Mouse (Mus musculus) layer of hippocampus, adult 18-20 months (tissue): Measurements from ENCODE around the gene Tmem74b. TPM values are rescaled to one million over a fixed set of nuclear protein-coding genes. Genes with fewer than 3 reads are reported as not detected.

ENCODE experiments used
- DNase-seq, 2 experiments: peaks; one replicate each; pipeline ENCODE4 v3.0.0; 2022; ENCODE audit warnings: low spot score in 2 of 2
- long read RNA-seq: library from polyadenylated mRNA; stranded (forward); transcript quantifications from one replicate; pipeline ENCODE4 v2.0.0, GENCODE M21; 2021
- total RNA-seq, 2 experiments: library from RNA; stranded (reverse); gene quantifications; 2 replicates each; pipeline ENCODE4 v1.2.3; 2021

Gene Tmem74b
- total RNA-seq = 1 to 10 TPM; 4.5 to 4.6 TPM
- long read RNA-seq, partial matches to known transcripts = 1 of 4 reads
- long read RNA-seq, other reads (novel, unspliced or antisense) = 0 of 4 reads

- no peak for DNase-seq
Measured at GRCm38 (mm10) chr2:151701231-151702145, at the start of gene Tmem74b. Gene Tmem74b, plus strand, starts transcription at chr2:151702008.

DNA sequence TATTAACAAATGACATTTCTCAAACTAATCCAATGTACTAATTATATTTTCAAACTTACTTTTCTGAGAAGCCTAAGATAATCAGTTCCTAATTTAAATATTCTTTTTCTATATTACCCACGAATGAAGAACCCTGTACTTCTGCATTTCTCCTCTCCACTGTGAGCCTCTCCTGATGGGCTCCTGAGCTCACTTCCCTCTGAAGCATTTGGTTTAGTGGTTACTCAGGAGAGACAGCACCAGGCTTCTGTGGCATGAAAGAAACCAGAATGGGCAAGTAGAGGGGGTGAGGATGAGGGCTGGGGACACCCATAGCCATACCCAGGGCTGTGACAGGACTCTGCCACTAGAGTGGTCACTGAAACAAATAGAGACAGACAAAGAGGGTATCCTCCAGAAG is 49.8 kb upstream of the Tmem74b start:
- DNase-seq = no peak

GRCm38 (mm10) chr2:151668433-151668832 is 33.4 kb upstream of the Tmem74b start, which contains the start of gene Rad21l:
Gene Rad21l, minus strand, starts transcription at chr2:151668533.
- DNase-seq = no peak

DNA sequence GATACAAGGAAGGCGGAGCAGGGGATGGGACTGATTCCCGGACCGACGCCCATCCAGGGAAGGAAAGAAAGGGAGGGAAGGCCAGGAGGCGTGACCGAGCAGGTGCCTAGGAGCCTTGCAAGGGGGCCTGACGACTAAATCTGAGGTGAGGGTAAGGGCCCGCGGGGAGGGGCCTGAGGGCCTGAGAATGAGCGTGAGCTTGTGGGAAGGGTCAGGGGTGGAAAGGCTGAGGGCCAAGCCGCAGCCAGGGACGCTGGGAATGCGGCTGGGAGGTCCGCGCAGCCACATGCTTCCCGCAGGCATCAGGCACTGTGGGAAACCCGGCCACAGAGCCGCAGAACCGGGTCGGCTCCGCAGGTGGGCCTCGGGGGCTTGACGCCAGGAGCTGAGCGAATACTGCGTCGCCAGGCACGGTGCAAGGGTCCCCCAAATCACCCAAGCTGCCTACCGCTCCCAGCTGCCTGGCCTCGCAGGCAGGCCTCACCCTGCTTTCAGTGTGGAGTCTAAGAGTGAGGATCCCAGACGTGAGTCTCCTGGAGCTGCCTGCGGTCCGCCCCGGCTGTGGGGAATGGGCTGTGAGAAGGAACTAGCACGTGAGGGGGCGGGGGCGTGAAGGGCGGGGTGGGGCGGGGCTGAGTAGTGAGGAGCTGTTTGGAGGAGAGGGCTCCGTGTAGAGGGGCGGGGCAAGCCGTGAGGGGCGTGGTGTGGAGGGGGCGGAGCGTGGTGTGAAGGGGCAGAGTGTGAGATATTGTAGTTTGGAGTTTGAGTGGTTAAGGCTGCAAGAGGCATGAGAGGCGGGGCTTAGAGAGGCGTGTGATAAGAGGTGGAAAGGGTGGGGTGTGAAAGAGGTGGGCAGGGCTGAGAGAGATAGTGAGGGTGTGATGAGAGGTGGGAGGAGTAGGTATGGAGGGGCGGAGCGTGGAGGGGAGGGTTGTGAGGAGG is 31.5 kb upstream of the Tmem74b start:
- DNase-seq = no peak

- DNase-seq = no peak
Measured at GRCm38 (mm10) chr2:151670968-151671329, 30.9 kb upstream of the Tmem74b start.

DNA sequence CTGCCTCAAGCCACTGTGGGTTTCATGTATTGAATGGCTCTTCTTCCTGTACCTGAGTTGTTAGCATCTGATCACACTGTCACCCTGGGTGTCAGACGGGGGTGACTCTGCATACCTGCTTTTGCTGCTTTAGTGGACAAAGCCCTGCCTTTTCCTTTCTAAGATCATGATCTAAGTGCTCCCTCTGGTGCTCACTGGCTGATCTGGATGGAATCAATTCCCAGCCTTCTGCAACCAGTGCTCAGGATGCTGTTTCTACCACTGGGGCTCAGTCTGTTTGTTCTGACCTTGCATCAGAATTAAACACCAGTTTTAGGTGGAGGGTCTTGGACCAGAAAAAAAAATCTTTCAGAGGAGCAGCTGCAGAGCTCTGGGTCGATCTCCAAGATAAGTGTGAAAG is 25.6 kb upstream of the Tmem74b start:
- peak in 1 of 2 experiments; percentile 35 for DNase-seq

DNA sequence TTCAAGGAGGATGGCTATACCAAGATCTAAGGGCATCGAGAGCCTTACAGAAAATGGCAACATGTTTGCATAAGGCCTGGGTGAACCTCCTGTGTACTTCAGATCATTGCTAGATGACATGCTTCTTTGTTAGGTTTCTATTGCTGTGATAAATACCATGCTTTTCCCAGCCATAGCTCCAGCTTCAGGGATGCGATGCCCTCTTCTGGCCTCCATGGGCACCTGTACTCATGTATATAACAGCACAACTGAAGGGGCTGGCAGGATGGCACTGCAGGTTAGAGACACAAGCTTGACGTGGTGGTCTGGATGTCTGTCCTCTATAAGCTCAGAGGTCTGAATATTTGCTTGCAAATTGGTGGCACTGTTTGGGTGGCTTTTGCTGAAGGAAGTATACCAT is 19.5 kb upstream of the Tmem74b start:
- DNase-seq = peak in 1 of 2 experiments; percentile 51

DNA sequence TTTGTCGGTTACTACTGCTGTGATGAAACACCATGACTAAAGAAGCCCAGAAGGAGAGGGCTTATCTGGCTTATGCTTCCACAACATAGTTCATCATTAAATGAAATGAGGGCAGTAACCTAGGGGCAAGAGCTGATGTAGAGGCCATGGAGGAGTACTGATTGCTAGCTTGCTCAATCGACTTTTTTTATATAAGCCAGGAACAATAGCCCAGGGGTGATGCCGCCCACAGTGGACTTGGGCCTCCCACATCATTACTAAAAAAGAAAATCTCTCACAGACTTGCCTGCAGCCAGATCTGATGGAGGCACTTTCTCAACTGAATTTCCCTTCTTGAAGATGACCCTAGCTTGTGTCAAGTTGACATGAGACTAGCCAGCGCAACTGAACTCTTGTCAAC is 18.8 kb upstream of the Tmem74b start:
- DNase-seq = no peak

GRCm38 (mm10) chr2:151702146-151702850 is 490 bp downstream of the Tmem74b start:
- DNase-seq = peak; percentile 24 to 51

DNA sequence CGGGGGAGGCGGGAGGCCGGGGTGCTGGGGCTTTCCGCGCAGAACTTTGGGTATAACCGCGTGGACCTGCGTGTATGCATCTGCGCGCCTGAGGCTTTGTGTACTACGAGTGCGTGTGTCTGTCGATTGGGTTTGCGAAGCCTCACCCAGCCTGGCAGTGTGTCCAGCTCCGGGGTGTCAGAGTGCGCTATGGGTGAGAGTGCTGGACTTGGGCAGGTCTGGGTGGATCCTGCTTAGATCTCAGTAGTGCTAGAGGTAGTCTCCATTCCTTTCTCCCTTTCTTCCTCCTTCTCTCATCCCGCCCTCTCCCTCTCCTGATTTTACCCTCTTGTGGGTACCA is 1.0 kb downstream of the Tmem74b start:
- peak in 1 of 2 experiments; percentile 21 for DNase-seq

DNA sequence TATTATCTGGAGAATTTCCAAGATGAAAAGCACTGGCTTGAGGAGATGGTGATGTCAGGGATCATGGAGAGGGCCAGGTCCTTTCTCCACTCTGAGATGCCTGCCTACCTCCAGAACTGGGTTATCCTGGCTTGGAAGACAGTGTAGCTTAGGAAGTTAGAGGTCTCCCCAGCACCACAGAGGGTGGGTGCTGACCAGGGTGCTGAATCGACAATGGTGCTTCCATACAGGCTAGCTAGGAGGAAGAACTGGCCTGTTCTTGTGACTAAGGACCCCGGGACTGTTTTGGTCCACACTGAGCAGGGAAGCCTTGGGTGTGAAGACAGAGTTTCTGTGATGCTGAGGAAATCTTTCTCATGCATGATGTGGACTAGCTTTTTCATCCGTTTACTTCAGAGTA is 10.8 kb downstream of the Tmem74b start:
- no peak for DNase-seq

- DNase-seq = no peak
Measured at GRCm38 (mm10) chr2:151715526-151715925, 13.7 kb downstream of the Tmem74b start.

DNA sequence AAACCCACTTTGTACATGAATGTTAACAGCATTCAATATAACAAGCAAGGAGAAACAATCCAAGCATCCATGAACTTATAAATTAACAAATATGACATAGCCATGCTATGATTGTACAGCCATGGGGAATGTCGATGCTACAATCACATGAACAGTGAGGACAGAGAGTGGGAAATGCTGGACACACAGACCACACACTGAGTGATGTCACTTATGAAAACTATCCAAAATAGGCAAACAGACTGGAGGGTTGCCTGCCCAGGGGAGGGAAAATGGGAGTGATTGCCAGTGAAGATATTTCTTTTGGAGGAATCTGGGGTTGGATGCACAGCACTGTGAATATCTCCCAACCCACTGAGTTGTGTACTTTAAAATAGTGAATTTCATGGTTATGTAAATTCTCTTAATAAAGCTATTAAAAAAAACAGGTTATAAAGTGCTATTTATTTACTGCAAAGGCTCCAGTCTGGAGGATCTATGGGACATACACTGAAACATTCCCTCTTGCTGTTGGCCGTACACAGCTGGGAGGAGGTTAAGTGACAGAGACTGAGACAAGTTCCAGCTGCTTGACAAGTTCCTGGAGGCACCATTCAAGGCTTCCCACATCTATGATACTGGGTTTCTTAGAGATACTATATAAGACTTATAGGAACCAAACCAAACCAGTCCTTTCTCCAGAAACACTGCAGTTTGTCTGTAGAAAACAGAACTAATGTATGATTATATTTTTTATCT is 14.7 kb downstream of the Tmem74b start:
- no peak for DNase-seq

GRCm38 (mm10) chr2:151724094-151724493 is 22.3 kb downstream of the Tmem74b start:
- DNase-seq = no peak

DNA sequence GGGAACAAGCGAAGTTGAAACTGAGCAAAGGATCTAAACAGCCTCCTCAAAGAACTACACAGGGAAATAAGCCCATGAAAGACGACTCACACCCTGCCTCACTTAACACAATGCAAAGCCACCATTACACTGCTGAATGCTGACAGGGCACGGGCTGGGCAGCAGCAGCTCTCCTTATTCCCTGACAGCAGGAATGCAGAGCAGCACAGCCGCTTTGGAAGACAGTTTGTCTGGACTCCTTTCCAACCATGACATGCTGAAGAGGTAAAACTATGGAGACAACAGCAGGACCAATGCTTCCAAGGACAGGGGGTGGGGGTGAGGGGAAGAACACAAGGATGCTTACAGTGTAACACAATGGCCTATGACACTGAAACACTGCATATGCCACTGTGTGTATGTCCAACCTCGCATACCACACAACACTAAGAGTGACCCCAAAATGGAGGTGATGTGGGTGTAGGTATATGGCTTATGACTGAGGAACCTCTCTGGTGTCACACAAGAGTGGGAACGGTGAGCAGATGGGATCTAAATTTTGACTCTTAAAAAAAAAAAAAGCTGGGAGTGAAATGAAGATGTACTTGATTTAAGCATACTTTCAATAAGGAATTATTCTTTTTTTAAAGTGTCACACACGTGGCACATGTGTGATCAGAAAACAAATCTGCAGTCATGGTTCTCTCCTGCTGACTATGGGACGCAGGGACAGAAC is 31.5 kb downstream of the Tmem74b start:
- no peak for DNase-seq

GRCm38 (mm10) chr2:151735422-151735821 is 33.6 kb downstream of the Tmem74b start:
- DNase-seq = no peak

GRCm38 (mm10) chr2:151738460-151738859 is 36.7 kb downstream of the Tmem74b start:
- DNase-seq = no peak

GRCm38 (mm10) chr2:151739081-151739480 is 37.3 kb downstream of the Tmem74b start:
- no peak for DNase-seq

- no peak for DNase-seq
Measured at GRCm38 (mm10) chr2:151739505-151739904, 37.7 kb downstream of the Tmem74b start.
